Mouse (Mus musculus) lung, embryonic 16.5 days (tissue): ENCODE results near the gene Bsdc1. TPM values are rescaled to one million over a fixed set of nuclear protein-coding genes. Genes with fewer than 3 reads are reported as not detected.

ENCODE experiments used
- ATAC-seq: fragments of 200-750 bp; cut with Nextera tagmentation; 2 replicates; pipeline ENCODE4 v1.8.0; 2017; ENCODE audit warnings: low read depth, mild to moderate bottlenecking, moderate library complexity
- H3K27ac ChIP-seq: fragments of 300-500 bp; sonication (generic); 2 replicates; pipeline ENCODE4 v1.5.1; 2014; ENCODE audit warnings: mild to moderate bottlenecking, control low read depth, low read length
- H3K27me3 ChIP-seq: fragments of 300-500 bp; sonication (generic); 2 replicates; pipeline ENCODE4 v1.6.1; 2014; ENCODE audit warnings: low read depth, low read length, mixed read lengths; ENCODE audit not compliant: control insufficient read depth, insufficient read depth
- H3K36me3 ChIP-seq: fragments of 300-500 bp; sonication (generic); 2 replicates; pipeline ENCODE4 v1.6.1; 2014; ENCODE audit warnings: low read length; ENCODE audit not compliant: control insufficient read depth, insufficient read depth
- H3K4me1 ChIP-seq: fragments of 300-500 bp; sonication (generic); replicated peaks from 2 replicates; pipeline ENCODE4 v1.6.1; 2014; ENCODE audit warnings: low read length, mixed read lengths; ENCODE audit not compliant: control insufficient read depth, insufficient read depth
- H3K4me2 ChIP-seq: fragments of 300-500 bp; sonication (generic); 2 replicates; pipeline ENCODE4 v1.6.1; 2014; ENCODE audit warnings: low read depth, low read length, control low read depth
- H3K4me3 ChIP-seq: fragments of 300-500 bp; sonication (generic); 2 replicates; pipeline ENCODE4 v1.5.1; 2014; ENCODE audit warnings: mild to moderate bottlenecking, low read length, control low read depth
- H3K9ac ChIP-seq: fragments of 300-500 bp; sonication (generic); 2 replicates; pipeline ENCODE4 v1.6.1; 2014; ENCODE audit warnings: low read length, control low read depth
- H3K9me3 ChIP-seq: fragments of 300-500 bp; sonication (generic); 2 replicates; pipeline ENCODE4 v1.6.1; 2016; ENCODE audit warnings: low read length; ENCODE audit not compliant: control insufficient read depth
- WGBS: fragments of 180-500 bp; shearing (Covaris S2); extraction: QIAGEN DNeasy Blood & Tissue Kit; methylation state at CpG from one replicate; pipeline ENCODE4 v1.1.7; 2014; 5-methylcytosine and 5-hydroxymethylcytosine counted together
- polyA plus RNA-seq: library from polyadenylated mRNA; unstranded; fragments of >200 nt; fragmentation: Nextera tagmentation; extraction: Ambion mirVana; gene quantifications from 2 replicates; pipeline ENCODE4 v1.2.1, GENCODE M21; 2015

The Bsdc1 gene
- polyA plus RNA-seq, 1 experiment from 2014 or later, result 25.5 TPM

DNA sequence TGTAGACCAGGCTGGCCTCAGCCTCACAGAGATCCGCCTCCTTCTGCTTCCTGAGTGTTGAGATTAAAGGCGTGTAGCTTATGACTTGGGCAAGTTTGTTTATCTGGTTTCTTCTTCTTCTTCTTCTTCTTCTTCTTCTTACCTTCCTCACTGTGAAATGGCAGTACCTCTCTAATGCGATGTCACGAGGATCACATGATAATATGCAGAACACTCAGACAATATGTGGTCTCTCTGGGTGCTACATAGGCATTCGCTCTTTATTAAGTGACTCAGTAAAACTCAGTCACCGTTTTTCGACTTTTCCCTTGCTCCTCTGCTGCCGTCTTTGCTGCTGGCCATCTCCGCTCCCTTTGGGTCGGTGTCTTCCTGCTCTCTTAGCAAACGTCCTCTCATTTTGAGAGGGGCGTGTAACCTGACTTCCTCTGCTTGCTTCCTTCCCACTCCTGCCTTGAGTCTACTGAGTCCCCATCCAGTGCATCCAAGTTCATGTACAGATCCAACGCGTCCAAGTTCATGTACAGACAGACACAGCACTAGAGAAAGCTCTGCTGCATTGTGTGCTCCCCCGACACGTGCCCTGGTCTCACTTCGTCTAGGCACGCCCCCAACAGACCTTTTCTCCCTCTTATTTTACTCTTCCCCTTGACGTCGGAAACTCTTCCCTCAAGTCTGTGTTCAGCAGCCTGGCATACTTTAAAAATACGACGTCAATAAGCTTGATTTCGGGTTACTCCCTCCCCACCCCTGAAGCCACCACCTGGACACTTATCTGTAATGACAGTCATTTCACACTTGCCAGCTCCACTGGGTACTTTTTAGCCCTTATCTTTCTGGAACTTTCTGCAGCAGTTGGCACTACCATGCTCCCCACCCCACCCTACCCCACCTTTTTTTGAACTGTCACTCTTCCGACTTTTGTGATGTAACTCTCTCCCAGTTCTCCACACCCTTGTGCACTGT is 2.0 kb downstream of the Bsdc1 start:
- H3K27ac ChIP-seq, result no peak overlapping the region
- no peak overlapping the region for H3K9ac ChIP-seq
- peaks cover 8% of the 10 kb centered on the region for H3K4me1 ChIP-seq
- H3K4me2 ChIP-seq, result no peak overlapping the region
- peaks cover 23% of the 10 kb centered on the region for H3K36me3 ChIP-seq
- no peak for ATAC-seq
- H3K9me3 ChIP-seq, result no peaks in the 10 kb centered on the region
- no peaks in the 10 kb centered on the region for H3K27me3 ChIP-seq
- H3K4me3 ChIP-seq, result no peak overlapping the region
- WGBS, result 82% methylated on average over 24 of the region's 24 CpGs

- Histone ChIP-seq H3K4me1 (peaks cover 8% of the 10 kb centered on the region), H3K4me2 (no peak overlapping the region), H3K4me3 (no peak overlapping the region), H3K27ac (no peak overlapping the region), H3K27me3 (no peaks in the 10 kb centered on the region), H3K36me3 (peaks cover 29% of the 10 kb centered on the region), H3K9ac (no peak overlapping the region), H3K9me3 (no peaks in the 10 kb centered on the region)
- 80% methylated on average over 4 of the region's 4 CpGs for WGBS
- no peak for ATAC-seq
Observed at GRCm38 (mm10) chr4:129464286-129464815, 3.0 kb downstream of the Bsdc1 start.

- H3K9me3 ChIP-seq, result no peaks in the 10 kb centered on the region
- no peak overlapping the region for H3K27ac ChIP-seq
- no peak for ATAC-seq
- 86% methylated on average over 11 of the region's 11 CpGs for WGBS
- peaks cover 42% of the 10 kb centered on the region for H3K36me3 ChIP-seq
- no peaks in the 10 kb centered on the region for H3K4me1 ChIP-seq
- H3K4me2 ChIP-seq, result no peak overlapping the region
- no peak overlapping the region for H3K4me3 ChIP-seq
- no peak overlapping the region for H3K9ac ChIP-seq
- no peaks in the 10 kb centered on the region for H3K27me3 ChIP-seq
Observed at GRCm38 (mm10) chr4:129476047-129476446, 14.7 kb downstream of the Bsdc1 start.

- no peaks in the 10 kb centered on the region for H3K27me3 ChIP-seq
- WGBS, result 89% methylated on average over 3 of the region's 3 CpGs
- no peak for ATAC-seq
- no peak overlapping the region for H3K4me3 ChIP-seq
- H3K9ac ChIP-seq, result no peak overlapping the region
- no peaks in the 10 kb centered on the region for H3K4me1 ChIP-seq
- H3K27ac ChIP-seq, result no peak overlapping the region
- no peaks in the 10 kb centered on the region for H3K9me3 ChIP-seq
- no peak overlapping the region for H3K4me2 ChIP-seq
- H3K36me3 ChIP-seq, result peaks cover 20% of the 10 kb centered on the region
Observed at GRCm38 (mm10) chr4:129479863-129480262, 18.5 kb downstream of the Bsdc1 start.

DNA sequence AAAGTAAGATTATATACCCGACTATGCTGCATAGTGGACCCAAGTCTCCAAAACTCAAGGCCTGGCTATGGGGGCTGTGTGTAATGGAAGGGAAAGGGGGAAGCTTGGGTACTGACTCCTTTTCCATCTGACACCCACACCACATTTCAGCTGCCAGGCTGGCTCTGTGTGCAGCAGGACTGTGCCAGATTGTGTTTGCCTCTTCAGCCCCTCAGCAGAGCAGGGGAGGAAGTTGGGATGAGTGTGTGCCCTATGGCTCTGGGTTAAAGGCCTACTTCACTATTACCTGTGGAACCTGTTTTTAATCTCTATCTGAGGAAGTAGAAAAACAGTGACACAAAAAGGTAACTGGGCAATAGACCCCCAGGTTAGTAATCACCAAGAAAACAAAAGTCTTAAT is 19.7 kb downstream of the Bsdc1 start:
- no peak overlapping the region for H3K27ac ChIP-seq
- no peaks in the 10 kb centered on the region for H3K27me3 ChIP-seq
- H3K4me3 ChIP-seq, result no peak overlapping the region
- 93% methylated on average over 1 of the region's 1 CpGs for WGBS
- H3K4me1 ChIP-seq, result no peaks in the 10 kb centered on the region
- H3K9ac ChIP-seq, result no peak overlapping the region
- no peak for ATAC-seq
- no peaks in the 10 kb centered on the region for H3K9me3 ChIP-seq
- no peak overlapping the region for H3K4me2 ChIP-seq
- H3K36me3 ChIP-seq, result peaks cover 17% of the 10 kb centered on the region

DNA sequence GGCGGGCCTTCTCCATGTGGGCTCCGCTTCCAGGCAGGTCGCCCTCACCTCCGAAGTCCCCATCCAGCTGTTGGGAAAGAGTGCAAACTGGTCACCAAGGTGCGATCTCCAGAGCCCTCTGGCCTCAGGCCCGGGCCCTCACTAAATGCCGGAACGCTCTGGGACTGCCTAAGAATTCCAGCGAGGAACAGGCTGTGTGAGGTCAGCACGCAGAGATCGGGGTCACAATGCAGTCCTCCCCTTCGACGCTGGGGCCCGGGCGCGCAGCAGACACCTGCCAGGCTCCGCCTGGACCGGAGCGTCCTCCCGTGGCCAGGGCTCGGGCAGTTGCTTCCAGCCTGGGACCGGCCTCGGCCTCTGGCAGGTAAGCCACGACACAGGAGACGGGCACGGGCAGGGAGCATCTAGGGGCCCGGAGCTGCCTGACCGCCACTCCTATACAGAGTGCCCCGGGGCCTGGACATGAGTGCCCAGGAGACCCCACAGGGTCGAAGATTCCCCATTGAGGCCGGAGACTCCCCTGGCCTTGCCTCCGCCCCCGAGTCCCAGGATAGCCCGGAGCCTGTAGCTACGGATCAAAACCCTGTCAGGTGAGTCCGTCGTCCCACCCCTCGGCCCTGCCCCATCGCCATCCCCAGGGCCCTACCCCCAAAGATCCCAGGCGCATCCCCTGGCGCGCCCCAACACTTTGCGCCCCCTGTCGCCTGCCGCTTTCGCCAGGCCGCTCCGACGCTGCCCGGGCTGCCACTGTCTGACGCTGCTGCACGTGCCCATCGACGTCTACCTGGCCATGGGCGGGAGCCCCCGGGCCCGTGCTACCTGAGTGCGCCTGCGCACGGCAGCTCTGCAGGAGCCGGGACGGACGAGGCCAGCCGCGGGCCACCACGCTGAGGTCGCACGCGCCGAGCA is 29.8 kb downstream of the Bsdc1 start, which contains the start of the genes Tssk3 and Fam229a:
Tssk3 (minus strand) TSS at position 51 of the 909 bp plus-strand sequence.
Fam229a (plus strand) TSS at position 219 of the 909 bp plus-strand sequence.
- Histone ChIP-seq H3K27me3 (peaks cover 13% of the 10 kb centered on the region), H3K4me1 (peaks cover 14% of the 10 kb centered on the region), H3K9me3 (no peaks in the 10 kb centered on the region), H3K36me3 (peaks cover 10% of the 10 kb centered on the region; the same call in 1 of the 2 replicates), H3K4me3 (peak within 1 kb of the TSS; percentile 43), H3K4me2 (peak within 1 kb of the TSS; percentile 66), H3K27ac (no peak within 1 kb of the TSS), H3K9ac (peak within 1 kb of the TSS; percentile 39)
- peak; percentile 61 for ATAC-seq
- 7% methylated on average over 70 of the region's 70 CpGs for WGBS

DNA sequence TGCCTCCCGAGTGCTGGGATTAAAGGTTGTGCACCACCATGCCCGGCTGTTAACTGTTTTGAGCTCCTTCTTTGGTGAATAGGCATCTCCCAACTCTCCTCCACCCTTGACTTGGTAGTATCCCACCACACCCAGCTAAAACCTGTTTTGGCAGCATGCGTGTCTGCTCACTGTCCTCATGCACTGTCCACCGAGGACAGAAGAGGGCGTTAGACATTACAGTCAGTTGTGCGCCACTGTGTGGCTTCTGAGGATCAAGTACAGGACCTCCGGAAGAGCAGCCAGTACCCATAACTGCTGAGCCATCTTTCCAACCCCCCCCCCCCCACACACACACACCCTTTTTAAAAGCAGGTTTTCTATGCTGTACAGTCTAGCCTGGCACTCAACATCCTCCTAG is 33.3 kb downstream of the Bsdc1 start:
- Histone ChIP-seq H3K27me3 (peaks cover 13% of the 10 kb centered on the region), H3K4me2 (no peak overlapping the region), H3K9ac (no peak overlapping the region), H3K4me3 (no peak overlapping the region), H3K36me3 (no peaks in the 10 kb centered on the region), H3K4me1 (peaks cover 24% of the 10 kb centered on the region), H3K9me3 (no peaks in the 10 kb centered on the region), H3K27ac (no peak overlapping the region)
- WGBS, result 70% methylated on average over 7 of the region's 7 CpGs
- ATAC-seq, result no peak

GRCm38 (mm10) chr4:129495672-129496562 is 34.5 kb downstream of the Bsdc1 start:
- no peak overlapping the region for H3K9ac ChIP-seq
- ATAC-seq, result no peak

More at GRCm38 (mm10) chr4:129495672-129496562, 34.5 kb downstream of the Bsdc1 start:
- 31% methylated on average over 16 of the region's 16 CpGs for WGBS
- peaks cover 27% of the 10 kb centered on the region for H3K4me1 ChIP-seq
- peaks cover 10% of the 10 kb centered on the region for H3K27me3 ChIP-seq
- peak overlapping the region; percentile 77 for H3K27ac ChIP-seq
- H3K4me2 ChIP-seq, result peak overlapping the region; percentile 14; the same call in 1 of the 2 replicates
- H3K9me3 ChIP-seq, result no peaks in the 10 kb centered on the region
- no peak overlapping the region for H3K4me3 ChIP-seq
- no peaks in the 10 kb centered on the region for H3K36me3 ChIP-seq
